Mouse (Mus musculus) erythroblast, embryonic 14.5 days (primary cell): Measurements from ENCODE around the gene Ccdc183. TPM values are rescaled to one million over a fixed set of nuclear protein-coding genes. Genes with fewer than 3 reads are reported as not detected.
A peak's percentile ranks its signal among the peaks of the same experiment; 100 is the strongest.

Experiments used
- H3K27me3 ChIP-seq: 2 replicates; pipeline ENCODE4 v1.6.1; 2012; ENCODE audit warnings: inconsistent platforms; ENCODE audit not compliant: control insufficient read depth
- H3K36me3 ChIP-seq: 2 replicates; pipeline ENCODE4 v1.6.1; 2012; ENCODE audit warnings: mild to moderate bottlenecking, inconsistent platforms; ENCODE audit not compliant: control insufficient read depth
- H3K4me1 ChIP-seq: 2 replicates; pipeline ENCODE4 v1.6.1; 2012; ENCODE audit warnings: inconsistent platforms; ENCODE audit not compliant: control insufficient read depth
- H3K4me3 ChIP-seq: replicated peaks from 2 replicates; pipeline ENCODE3; 2012; ENCODE audit warnings: moderate library complexity, mild to moderate bottlenecking, inconsistent platforms
- H3K9me3 ChIP-seq: 2 replicates; pipeline ENCODE4 v1.6.1; 2012; ENCODE audit warnings: low read length, inconsistent platforms, mixed read lengths; ENCODE audit not compliant: control insufficient read depth
- GATA1 ChIP-seq: IDR thresholded peaks from 2 replicates; pipeline ENCODE4 v1.6.1; 2012; ENCODE audit warnings: low read length, inconsistent platforms, mixed read lengths
- TAL1 ChIP-seq: IDR thresholded peaks from 3 replicates; pipeline ENCODE4 v1.6.1; 2012; ENCODE audit warnings: low read length, inconsistent platforms, mixed read lengths
- polyA plus RNA-seq: library from polyadenylated mRNA; stranded (reverse); fragments of >175 nt; gene quantifications from 2 replicates; pipeline ENCODE4 v1.2.3, GENCODE M21; 2012

Ccdc183 gene
- polyA plus RNA-seq, 1 experiment = not detected

- Histone ChIP-seq H3K9me3 (peaks cover 27% of the 10 kb centered on the region), H3K27me3 (peaks cover 62% of the 10 kb centered on the region), H3K4me1 (peaks cover 55% of the 10 kb centered on the region), H3K36me3 (peaks cover 3% of the 10 kb centered on the region; the same call in 1 of the 2 replicates), H3K4me3 (peak overlapping the region; percentile 72)
- no peak for TF ChIP-seq TAL1
- TF ChIP-seq GATA1 = no peak
Observed at GRCm38 (mm10) chr2:25576028-25576850, 41.2 kb downstream of the Ccdc183 start.

GRCm38 (mm10) chr2:25575432-25576027 is 41.9 kb downstream of the Ccdc183 start:
- H3K9me3 ChIP-seq = peaks cover 27% of the 10 kb centered on the region
- H3K36me3 ChIP-seq = peaks cover 3% of the 10 kb centered on the region; the same call in 1 of the 2 replicates
- H3K4me1 ChIP-seq = peaks cover 51% of the 10 kb centered on the region

GRCm38 (mm10) chr2:25574579-25575431 is 42.7 kb downstream of the Ccdc183 start, which contains the start of the genes Mamdc4 and Phpt1:
Gene Mamdc4 (minus strand): TSS chr2:25574845.
Gene Phpt1 (minus strand): TSS chr2:25575224.
- Histone ChIP-seq H3K4me3 (peak within 1 kb of the TSS; percentile 72), H3K4me1 (peaks cover 50% of the 10 kb centered on the region), H3K36me3 (peaks cover 7% of the 10 kb centered on the region), H3K27me3 (peaks cover 48% of the 10 kb centered on the region), H3K9me3 (peaks cover 27% of the 10 kb centered on the region)
- TF ChIP-seq TAL1 (no peak), GATA1 (no peak)

More at GRCm38 (mm10) chr2:25575432-25576027, 41.9 kb downstream of the Ccdc183 start:
- TF ChIP-seq GATA1 = no peak
- no peak for TF ChIP-seq TAL1
- Histone ChIP-seq H3K4me3 (peak overlapping the region; percentile 72), H3K27me3 (peaks cover 55% of the 10 kb centered on the region)

- Histone ChIP-seq H3K4me1 (peaks cover 48% of the 10 kb centered on the region), H3K27me3 (peaks cover 41% of the 10 kb centered on the region), H3K4me3 (peak overlapping the region; percentile 72), H3K9me3 (peaks cover 24% of the 10 kb centered on the region), H3K36me3 (peaks cover 13% of the 10 kb centered on the region)
- TF ChIP-seq TAL1 = no peak
- no peak for TF ChIP-seq GATA1
Observed at GRCm38 (mm10) chr2:25574136-25574535, 43.3 kb downstream of the Ccdc183 start.

GRCm38 (mm10) chr2:25573068-25573467 is 44.4 kb downstream of the Ccdc183 start:
- TF ChIP-seq GATA1 (no peak), TAL1 (no peak)
- Histone ChIP-seq H3K4me3 (no peak overlapping the region), H3K4me1 (peaks cover 45% of the 10 kb centered on the region), H3K27me3 (peaks cover 30% of the 10 kb centered on the region), H3K9me3 (peaks cover 13% of the 10 kb centered on the region), H3K36me3 (peaks cover 17% of the 10 kb centered on the region)

- peaks cover 40% of the 10 kb centered on the region for H3K4me1 ChIP-seq
- peaks cover 24% of the 10 kb centered on the region for H3K36me3 ChIP-seq
- TF ChIP-seq GATA1 (no peak), TAL1 (no peak)
- no peak overlapping the region for H3K4me3 ChIP-seq
- peaks cover 12% of the 10 kb centered on the region for H3K27me3 ChIP-seq
- H3K9me3 ChIP-seq = no peaks in the 10 kb centered on the region
Observed at GRCm38 (mm10) chr2:25571221-25571620, 46.3 kb downstream of the Ccdc183 start.

- Histone ChIP-seq H3K9me3 (no peaks in the 10 kb centered on the region), H3K4me1 (peaks cover 23% of the 10 kb centered on the region), H3K36me3 (peaks cover 40% of the 10 kb centered on the region), H3K27me3 (no peaks in the 10 kb centered on the region), H3K4me3 (no peak overlapping the region)
- TF ChIP-seq TAL1 = no peak
- TF ChIP-seq GATA1 = no peak
Observed at GRCm38 (mm10) chr2:25569323-25569722, 48.2 kb downstream of the Ccdc183 start.

- Histone ChIP-seq H3K4me1 (peaks cover 15% of the 10 kb centered on the region), H3K36me3 (peaks cover 47% of the 10 kb centered on the region), H3K9me3 (no peaks in the 10 kb centered on the region), H3K4me3 (no peak overlapping the region), H3K27me3 (no peaks in the 10 kb centered on the region)
- TF ChIP-seq GATA1 = no peak
- no peak for TF ChIP-seq TAL1
Observed at GRCm38 (mm10) chr2:25568473-25569019, 48.9 kb downstream of the Ccdc183 start.
